ENCODE assay signal across 19 mouse cellular contexts in genomic region chr6:107566944-107567634, GRCm38 (mm10). TPM values are rescaled to one million over a fixed set of nuclear protein-coding genes. Genes with fewer than 3 reads are reported as not detected.
A peak's percentile ranks its signal among the peaks of the same experiment; 100 is the strongest.
DNase-seq lines count a peak whose midpoint lies in the region; ATAC-seq and TF ChIP-seq lines count a peak whose summit lies in the region.
"Had no signal": no experiment of that assay in that cellular context is flagged by ENCODE, and none has a peak within 500 bp of the region (broad histone marks: within the 10 kb centered on the region; RNA-seq: fewer than 3 reads in every experiment).

No protein-coding gene starts in this region.

- no peaks in the 10 kb centered on the region for H3K9me3 ChIP-seq in kidney, embryonic 15.5 days (replicated peaks)
- no peaks in the 10 kb centered on the region for H3K9me3 ChIP-seq in kidney, embryonic 16.5 days (ENCODE audit: low read length)
- H3K9me3 ChIP-seq: embryonic facial prominence, embryonic 13.5 days; forebrain, embryonic 10.5 days; limb, embryonic 10.5 days; liver, embryonic 15.5 days; midbrain, embryonic 13.5 days; stomach, embryonic 15.5 days had no signal

- H3K4me1 ChIP-seq in kidney, embryonic 15.5 days = peaks cover 5% of the 10 kb centered on the region; the same call in 1 of the 2 replicates
- H3K4me1 ChIP-seq in kidney, adult 2 months (ENCODE audit: control insufficient read depth, insufficient read depth, low read length) = no peaks in the 10 kb centered on the region
- H3K4me1 ChIP-seq in kidney, embryonic 16.5 days (ENCODE audit: insufficient read depth, low read length) = no peaks in the 10 kb centered on the region
- H3K4me1 ChIP-seq: embryonic facial prominence, embryonic 13.5 days; forebrain, embryonic 10.5 days; limb, embryonic 10.5 days; liver, embryonic 15.5 days; midbrain, embryonic 13.5 days; stomach, embryonic 15.5 days had no signal

- no peaks in the 10 kb centered on the region for H3K27me3 ChIP-seq in kidney, embryonic 15.5 days
- H3K27me3 ChIP-seq in kidney, adult 2 months (replicated peaks; ENCODE audit: control insufficient read depth, insufficient read depth, low read length) = no peaks in the 10 kb centered on the region; the same call in 1 of the 2 replicates
- no peaks in the 10 kb centered on the region for H3K27me3 ChIP-seq in kidney, embryonic 16.5 days (ENCODE audit: insufficient read depth, low read length)
- H3K27me3 ChIP-seq: embryonic facial prominence, embryonic 13.5 days; liver, embryonic 15.5 days; midbrain, embryonic 13.5 days; stomach, embryonic 15.5 days had no signal

- no peak for DNase-seq in kidney, adult 2 months
- peak; percentile 26 for DNase-seq in adrenal gland, postnatal 36 days
- peak; percentile 91 to 92 for DNase-seq in cerebellum, postnatal 10 days
- DNase-seq in lung, postnatal 14 days = peak; percentile 3
- DNase-seq in gastrocnemius, adult 8-10 months (ENCODE audit: low spot score in 2 of 2) = no peak
- DNase-seq: heart, adult 18-20 months; heart, postnatal 14 days; kidney, adult 9 months had no signal

- no peak for TF ChIP-seq POLR2A in kidney, adult 2 months (IDR thresholded peaks at IDR 0.05; ENCODE audit: low read depth, low read length)

- ATAC-seq in kidney, embryonic 15.5 days (replicated peaks; ENCODE audit: low FRiP score) = peak; percentile 62; the same call in 1 of the 2 replicates
- ATAC-seq in megakaryocyte, adult 5-6 weeks (ENCODE audit: poor library complexity, severe bottlenecking) = no peak
- no peak for ATAC-seq in kidney, embryonic 16.5 days (ENCODE audit: low FRiP score, low TSS enrichment)
- ATAC-seq: hindbrain, embryonic 16.5 days; midbrain, embryonic 13.5 days had no signal

- 67% methylated on average over 12 of the region's 12 CpGs for WGBS in kidney, embryonic 15.5 days
- 48% methylated on average over 12 of the region's 12 CpGs for WGBS in kidney, adult 2 months
- 64% methylated on average over 12 of the region's 12 CpGs for WGBS in kidney, embryonic 16.5 days

- H3K4me3 ChIP-seq in kidney, embryonic 15.5 days (replicated peaks) = no peak overlapping the region
- H3K4me3 ChIP-seq in kidney, adult 2 months (ENCODE audit: insufficient read depth, low read depth, low read length) = no peak overlapping the region
- H3K4me3 ChIP-seq in kidney, embryonic 16.5 days (ENCODE audit: low read length) = no peak overlapping the region
- H3K4me3 ChIP-seq: embryonic facial prominence, embryonic 13.5 days; forebrain, embryonic 10.5 days; limb, embryonic 10.5 days; liver, embryonic 15.5 days; midbrain, embryonic 13.5 days; stomach, embryonic 15.5 days had no signal

- H3K4me2 ChIP-seq in kidney, embryonic 15.5 days = no peak overlapping the region
- no peak overlapping the region for H3K4me2 ChIP-seq in kidney, embryonic 16.5 days (replicated peaks; ENCODE audit: low read depth, low read length)
- H3K4me2 ChIP-seq: embryonic facial prominence, embryonic 13.5 days; liver, embryonic 15.5 days; midbrain, embryonic 13.5 days; stomach, embryonic 15.5 days had no signal

- no peak overlapping the region for H3K27ac ChIP-seq in kidney, embryonic 15.5 days
- no peak overlapping the region for H3K27ac ChIP-seq in kidney, adult 2 months (ENCODE audit: insufficient read depth, low read depth, low read length)
- H3K27ac ChIP-seq in kidney, embryonic 16.5 days (ENCODE audit: low read length) = no peak overlapping the region
- H3K27ac ChIP-seq: embryonic facial prominence, embryonic 13.5 days; forebrain, embryonic 10.5 days; limb, embryonic 10.5 days; liver, embryonic 15.5 days; midbrain, embryonic 13.5 days; stomach, embryonic 15.5 days had no signal

- no peak overlapping the region for H3K9ac ChIP-seq in kidney, embryonic 15.5 days
- no peak overlapping the region for H3K9ac ChIP-seq in kidney, embryonic 16.5 days (replicated peaks; ENCODE audit: low read length)
- H3K9ac ChIP-seq: embryonic facial prominence, embryonic 13.5 days; liver, embryonic 15.5 days; midbrain, embryonic 13.5 days; stomach, embryonic 15.5 days had no signal

- 0 out of 2 replicates have a peak, but pooled peaks cover 5% of the 10 kb centered on the region for H3K36me3 ChIP-seq in kidney, embryonic 15.5 days
- no peaks in the 10 kb centered on the region for H3K36me3 ChIP-seq in kidney, adult 2 months (ENCODE audit: control insufficient read depth, insufficient read depth, low read length)
- H3K36me3 ChIP-seq in kidney, embryonic 16.5 days (ENCODE audit: insufficient read depth, low read length) = no peaks in the 10 kb centered on the region
- H3K36me3 ChIP-seq: limb, embryonic 10.5 days; liver, embryonic 15.5 days; stomach, embryonic 15.5 days had no signal

- no peak for TF ChIP-seq CTCF in kidney, adult 2 months (conservative IDR thresholded peaks at IDR 0.05; ENCODE audit: insufficient read depth, insufficient read length, low read depth, low read length)

RNA-seq across cellular contexts. Expression of gene Lrrn1, which starts 37.5 kb away (rescaled TPM):
- 10.5 and 11.5 TPM in 2 replicates for polyA plus RNA-seq in kidney, embryonic 15.5 days (2015; fragmentation: Nextera tagmentation; extraction: Ambion mirVana)
- 5.7 and 6.9 TPM in 2 replicates for polyA plus RNA-seq in kidney, adult 2 months (2012; rRNA removed)
- 10 to 100 TPM; 13.8 to 78.8 TPM for total RNA-seq in adrenal gland, postnatal 36 days (2021)
- 1 to 10 TPM; 2.5 to 5.0 (median 4.4) TPM for total RNA-seq in gastrocnemius, adult 8-10 months (2022)
- total RNA-seq in megakaryocyte, adult 5-6 weeks (2015) = 0.11 TPM in 1 of 2 replicates, not detected in the other
- 0.04 TPM in 1 of 2 replicates, not detected in the other for total RNA-seq in megakaryocyte, adult 5-6 weeks (2017)
- polyA plus RNA-seq in kidney, embryonic 16.5 days (2015; fragmentation: Nextera tagmentation; extraction: Ambion mirVana) = 9.7 and 11.8 TPM in 2 replicates
- total RNA-seq: common myeloid progenitor, adult 5-6 weeks had no signal

Comparison
In these comparisons a context has a peak if more than half of its experiments do, and no peak if none do; other contexts are left out.
1. DNase-seq: peak in adrenal gland, postnatal 36 days (2 of 2), cerebellum, postnatal 10 days (2 of 2) and lung, postnatal 14 days (single experiment); none in kidney, adult 2 months (single experiment) and gastrocnemius, adult 8-10 months (0 of 2).